Mouse (Mus musculus): Measurements from ENCODE around the gene Fam207a.

GRCm38 (mm10) chr10:77522746-77523145 is 7.2 kb upstream of the Fam207a start:
- TF ChIP-seq ZC3H11A (IDR thresholded peaks at IDR 0.05; ENCODE audit: borderline replicate concordance, low read depth, low read length) (no peak), ZNF384 (IDR thresholded peaks at IDR 0.05; ENCODE audit: low read depth, low read length) (no peak), CHD2 (IDR thresholded peaks at IDR 0.05; ENCODE audit: low read depth, low read length) (no peak), MAFK (IDR thresholded peaks at IDR 0.05; ENCODE audit: insufficient read depth, low read depth, low read length) (no peak)
